Mouse (Mus musculus) MN1 (cell line): ENCODE measurements around the gene Cpe.

Experiments
- DNase-seq: peaks from one replicate; pipeline ENCODE4 v3.0.0-alpha.2; 2016; ENCODE audit warnings: low spot score

Cpe gene

DNA sequence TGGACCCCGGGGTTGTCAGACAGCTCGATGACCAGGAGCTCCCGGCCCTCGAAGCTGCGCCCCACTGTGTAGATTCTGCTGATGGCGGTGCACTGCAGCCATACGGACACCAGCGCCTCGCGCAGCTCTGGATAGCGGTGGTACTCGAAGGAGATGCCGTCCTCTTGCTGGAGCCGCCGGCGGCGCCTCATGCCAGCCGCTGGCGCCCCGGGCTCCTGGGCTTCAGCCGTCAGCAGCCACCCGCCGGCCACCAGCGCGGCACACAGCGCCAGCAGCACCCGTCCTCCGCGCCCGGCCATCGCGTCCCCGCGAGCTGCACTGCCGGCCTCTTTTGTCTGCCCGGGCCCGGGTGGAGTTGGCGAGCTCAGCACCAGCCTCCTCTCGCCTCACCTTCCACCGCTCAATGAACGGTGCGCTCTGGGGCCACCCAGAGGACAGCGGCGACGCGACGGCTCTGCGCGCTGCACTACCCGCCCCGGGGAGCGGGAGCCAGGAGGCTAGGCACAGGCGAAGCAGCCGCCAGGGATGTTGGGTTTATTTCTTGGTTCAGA lies at the start of gene Cpe:
Gene Cpe (minus strand): TSS at position 404 of the 551 bp plus-strand sequence.
- peak; percentile 88 for DNase-seq

DNA sequence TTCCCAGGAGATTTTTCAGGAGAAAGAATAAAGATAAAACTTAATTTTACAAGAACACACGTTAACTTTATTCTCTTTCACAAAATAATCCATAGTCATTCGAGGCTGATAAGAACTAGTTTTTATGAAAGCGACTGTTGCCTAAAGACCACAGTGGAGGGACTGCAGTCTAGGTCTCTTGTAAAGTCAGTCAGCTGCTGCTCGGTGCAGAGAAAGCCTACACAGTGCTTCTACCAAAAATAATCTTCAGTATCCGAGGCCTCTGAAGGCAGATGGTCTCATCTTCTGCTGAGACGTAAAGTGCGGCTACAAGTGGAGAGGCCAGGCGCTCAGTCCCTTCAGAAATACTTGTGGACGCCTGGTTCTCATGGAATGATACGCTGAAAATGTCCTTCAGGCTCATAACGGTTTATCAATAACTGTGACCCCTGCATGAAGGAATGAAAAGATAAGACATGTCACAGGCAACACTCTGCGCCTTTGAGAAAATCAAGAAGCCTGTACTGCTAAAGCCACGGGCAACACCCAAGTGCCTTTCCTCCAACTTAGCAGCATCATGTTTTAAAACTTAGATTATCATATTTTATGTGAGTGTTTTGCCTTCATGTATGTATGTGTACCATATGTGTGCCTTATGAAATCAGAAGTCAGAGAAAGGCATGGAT lies 47.8 kb upstream of the Cpe start:
- DNase-seq, result no peak

DNA sequence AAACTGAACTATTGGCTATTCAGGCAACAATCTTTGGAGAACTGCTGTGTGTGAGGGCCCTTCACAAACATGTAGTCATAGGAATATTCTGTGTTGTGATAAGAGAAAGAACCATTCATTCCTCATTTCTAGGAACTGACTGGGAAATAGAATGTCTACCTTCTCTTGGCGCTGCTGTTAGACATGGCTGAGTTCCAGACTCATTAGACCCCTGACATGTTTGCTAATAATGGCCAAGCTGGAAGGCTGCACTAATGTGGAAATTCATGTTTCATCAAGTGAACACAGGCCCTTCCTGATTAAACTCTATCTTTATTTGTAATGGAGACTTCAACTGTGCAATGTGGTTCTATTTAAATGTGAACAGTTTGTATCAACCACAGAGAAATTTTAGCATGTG lies 46.1 kb upstream of the Cpe start:
- DNase-seq, result no peak

DNA sequence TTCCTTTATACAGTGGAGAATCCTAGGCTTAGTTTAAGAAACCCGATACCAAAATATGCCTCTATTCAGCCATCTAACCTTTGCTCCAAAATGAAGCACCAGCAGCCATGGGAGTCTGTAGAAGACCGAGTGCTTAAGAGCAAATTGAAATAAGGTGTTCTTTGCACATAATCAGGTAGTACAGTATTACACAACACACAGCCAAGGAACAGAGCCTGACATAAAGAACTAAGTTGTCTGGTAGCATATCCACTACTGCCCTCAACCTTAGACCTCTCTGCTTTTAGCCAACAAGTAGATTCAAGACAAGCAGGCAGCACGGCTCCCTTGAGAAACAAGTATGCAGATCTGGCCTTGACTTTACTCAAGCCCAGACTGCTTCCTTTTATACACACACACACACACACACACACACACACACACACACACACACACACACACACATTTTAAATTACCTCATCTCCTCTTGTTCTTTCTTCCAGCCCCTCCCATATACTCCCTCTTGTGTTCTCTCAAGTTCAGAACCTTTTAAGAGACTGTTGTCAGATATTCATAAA lies 44.0 kb upstream of the Cpe start:
- no peak for DNase-seq

DNA sequence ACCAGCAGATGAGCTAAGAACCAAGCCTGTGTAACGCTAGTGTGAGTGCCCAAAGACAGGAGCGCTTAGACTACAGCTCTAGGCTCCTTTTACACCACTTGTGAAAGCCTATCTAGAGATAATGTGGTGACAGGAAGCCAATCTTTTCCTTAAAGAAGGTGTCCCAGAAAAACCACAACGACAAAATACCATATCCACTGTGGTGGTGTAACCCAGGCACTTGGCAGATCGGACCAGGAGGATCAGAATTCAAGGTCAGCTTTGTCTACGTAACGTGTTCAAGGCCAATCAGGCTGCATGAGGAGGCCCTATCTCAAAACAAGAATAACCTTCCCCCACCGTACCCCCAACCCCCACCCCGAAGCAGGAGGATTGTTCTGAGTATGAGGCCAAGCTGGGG lies 42.3 kb upstream of the Cpe start:
- DNase-seq, result no peak

DNA sequence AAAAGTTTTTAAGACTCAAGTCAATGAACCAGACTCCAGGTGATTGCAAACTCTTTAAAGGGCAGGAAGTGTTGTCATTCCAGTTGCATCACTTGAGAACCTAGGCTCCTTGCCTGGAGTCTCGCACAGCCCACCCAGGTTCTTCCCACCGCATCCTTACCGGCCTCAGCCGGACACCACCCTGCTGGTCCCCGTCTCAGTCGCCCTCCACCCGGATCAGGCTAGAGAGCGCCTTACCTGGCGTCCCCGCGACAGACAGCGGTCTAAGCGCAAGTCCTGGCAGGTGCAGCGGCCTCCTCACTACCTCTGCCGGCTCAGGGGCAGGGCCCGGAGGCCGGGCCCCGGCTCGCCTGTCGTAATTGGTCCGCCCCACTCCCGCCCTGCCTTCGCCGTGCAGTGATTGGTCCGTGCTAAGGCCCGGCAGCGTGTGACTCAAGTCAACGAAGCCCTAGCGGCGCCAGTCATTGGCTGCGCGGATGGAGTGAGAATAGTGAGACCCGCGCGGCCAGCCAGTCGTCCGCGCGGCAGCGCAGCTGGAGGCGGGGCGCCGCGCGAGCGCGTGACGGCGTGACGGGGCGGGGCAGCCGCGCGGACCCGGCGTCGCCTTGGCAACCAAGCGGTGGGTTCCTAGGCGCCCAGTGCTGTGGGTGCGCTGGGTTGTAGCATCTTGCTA lies 40.6 kb upstream of the Cpe start, which contains the start of gene Msmo1:
Gene Msmo1 (minus strand): TSS at position 522 of the 673 bp plus-strand sequence.
- DNase-seq, result peak; percentile 100

DNA sequence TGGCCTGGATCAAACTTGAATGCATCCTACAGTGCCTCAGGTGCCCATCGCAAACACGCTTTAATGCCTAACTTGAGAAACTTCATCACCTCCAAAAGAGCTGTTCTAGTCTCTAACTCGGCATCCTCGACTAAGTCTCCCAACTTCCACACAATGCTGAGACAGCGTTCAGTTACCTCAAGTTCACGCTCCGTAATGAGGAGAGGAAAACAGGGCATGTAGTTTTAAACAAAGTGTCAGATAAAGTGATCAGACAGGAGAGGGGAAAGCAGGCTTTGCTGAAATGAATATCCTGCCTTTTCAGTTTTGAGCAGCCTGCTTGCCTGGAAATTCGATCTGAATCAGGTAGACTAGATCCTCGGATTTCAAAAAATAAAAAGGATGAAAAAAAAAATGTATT lies 39.7 kb upstream of the Cpe start:
- DNase-seq, result no peak

DNA sequence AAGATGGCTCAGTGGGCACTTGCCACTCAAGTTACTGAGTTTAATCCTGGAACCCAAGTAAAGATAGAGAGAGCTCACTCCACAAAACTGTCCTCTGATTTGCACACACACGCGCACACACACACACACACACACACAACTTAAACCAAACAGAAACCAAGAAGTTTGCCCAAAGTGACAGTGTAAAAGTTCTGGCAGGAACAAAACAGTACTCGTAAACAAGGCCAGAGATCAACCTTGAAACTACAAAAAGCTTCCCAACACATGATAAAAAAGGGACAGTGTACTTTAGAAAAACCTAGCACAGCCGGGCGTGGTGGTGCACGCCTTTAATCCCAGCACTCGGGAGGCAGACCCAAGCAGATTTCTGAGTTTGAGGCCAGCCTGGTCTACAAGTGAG lies 35.3 kb upstream of the Cpe start:
- DNase-seq, result no peak

DNA sequence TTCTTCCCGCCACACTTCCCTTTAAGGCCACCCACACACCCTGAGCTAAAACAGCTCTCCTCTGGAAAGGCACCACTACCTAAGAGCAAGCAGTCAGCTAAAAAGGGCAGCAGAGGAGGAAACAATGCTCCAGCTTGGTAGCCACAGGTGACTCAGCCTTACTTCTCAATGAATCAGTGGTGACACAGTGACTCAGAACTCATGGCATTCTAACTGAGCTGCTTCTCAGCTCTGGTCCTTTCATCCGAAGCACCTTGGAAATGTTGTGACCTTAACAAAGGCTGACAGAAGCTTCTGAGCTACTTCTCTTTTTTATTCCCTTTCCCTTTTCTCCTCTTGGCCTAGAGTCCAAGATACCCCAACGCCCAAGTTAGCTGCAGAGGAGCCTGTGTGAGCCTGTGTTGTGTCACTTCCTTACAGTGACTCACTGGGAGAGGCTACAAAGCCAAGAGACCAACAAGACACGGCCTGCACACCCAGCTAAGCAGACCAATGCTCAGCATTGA lies 33.4 kb upstream of the Cpe start:
- DNase-seq, result peak; percentile 22

DNA sequence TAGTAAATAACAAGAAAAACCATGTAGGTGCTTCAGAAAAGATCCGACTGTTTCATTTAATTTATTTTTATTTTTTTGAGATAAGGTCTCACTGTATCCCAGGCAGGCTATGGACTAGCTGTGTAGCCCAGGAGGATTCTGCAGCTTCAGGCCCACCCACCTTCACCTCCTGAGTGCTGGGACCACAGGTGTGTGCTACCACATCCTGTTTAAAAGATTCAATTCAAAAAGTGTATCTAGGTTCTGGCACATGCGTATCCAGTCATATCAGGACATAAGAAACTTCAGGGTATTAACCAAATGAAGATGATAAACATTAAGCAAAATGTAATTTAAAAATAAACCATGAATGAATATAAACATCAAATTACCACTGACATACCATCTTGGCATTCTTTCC lies 30.4 kb upstream of the Cpe start:
- no peak for DNase-seq

DNA sequence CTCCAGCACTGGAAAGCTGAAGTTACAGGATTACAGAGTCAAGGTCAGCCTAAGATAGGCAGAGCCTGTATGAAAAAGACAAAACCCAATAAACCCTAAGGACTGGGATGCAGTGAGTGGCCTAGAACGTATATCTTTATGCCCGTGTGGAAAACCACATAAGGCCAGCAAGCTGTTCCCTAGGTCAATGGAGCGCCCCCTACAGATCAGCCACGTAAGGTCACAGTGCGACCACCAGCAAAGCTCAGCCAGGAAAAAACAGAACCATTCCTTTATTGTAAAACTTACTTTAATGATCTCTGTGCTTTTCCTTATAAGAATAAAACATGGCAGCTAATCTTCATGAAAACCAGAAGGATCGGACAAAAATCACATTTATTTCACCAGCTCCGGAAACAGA lies 25.0 kb upstream of the Cpe start:
- no peak for DNase-seq

DNA sequence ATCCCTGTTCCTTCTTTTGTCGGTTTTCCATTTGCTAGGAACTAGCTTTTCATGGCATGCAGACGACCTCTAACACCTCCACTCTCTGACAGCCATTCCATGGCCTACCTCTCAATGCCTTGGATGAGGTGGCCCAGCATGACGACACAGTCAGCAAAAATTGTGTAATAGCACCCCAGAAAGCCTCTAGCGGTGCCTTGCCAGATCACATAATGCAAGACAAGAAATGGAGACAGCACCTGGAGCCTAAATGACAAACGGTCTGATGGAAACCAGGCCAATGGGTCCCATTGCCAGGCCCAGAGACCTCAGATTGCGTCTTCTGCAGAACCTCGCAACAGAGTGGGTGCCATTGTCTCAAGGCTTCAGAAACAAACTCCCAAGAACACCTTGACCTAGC lies 19.6 kb upstream of the Cpe start:
- DNase-seq, result no peak

DNA sequence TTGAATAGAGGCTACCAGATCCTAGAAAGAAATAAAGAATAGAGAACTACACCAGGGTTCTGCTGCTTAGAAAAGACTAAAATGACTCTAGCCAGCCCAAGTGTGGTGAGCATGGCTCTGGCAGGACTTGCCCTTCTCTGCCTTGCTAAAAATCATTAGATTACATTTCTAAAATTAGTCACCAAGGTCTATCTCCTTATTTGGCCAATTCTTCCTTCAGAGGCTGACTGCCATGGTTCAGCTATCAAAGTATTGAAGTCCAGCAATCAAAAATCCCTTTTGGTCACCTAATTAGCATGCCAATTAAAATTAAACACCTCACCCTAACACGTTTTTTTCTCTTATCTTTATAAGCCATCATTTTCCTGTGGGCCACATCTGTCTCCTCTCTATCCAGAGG lies 18.7 kb upstream of the Cpe start:
- DNase-seq, result no peak

DNA sequence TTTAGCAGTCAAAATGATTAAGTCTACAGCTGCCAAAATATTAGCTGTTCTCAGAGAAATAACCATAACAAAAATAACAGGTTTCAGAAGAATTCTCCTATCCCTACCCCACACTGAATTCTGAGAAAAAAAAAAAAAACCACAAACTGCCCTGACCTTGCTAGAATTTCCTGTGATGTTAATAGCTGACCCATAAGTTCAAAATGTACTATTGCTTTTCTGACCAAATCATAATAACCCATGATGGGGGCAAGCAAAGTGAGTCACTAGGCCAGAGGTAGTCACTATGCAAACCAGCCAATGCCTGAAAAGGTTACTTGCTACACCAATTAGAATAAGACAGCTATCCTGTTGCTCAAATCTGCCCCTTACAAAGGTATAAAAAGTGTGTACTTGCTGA lies 14.6 kb upstream of the Cpe start:
- DNase-seq, result no peak

DNA sequence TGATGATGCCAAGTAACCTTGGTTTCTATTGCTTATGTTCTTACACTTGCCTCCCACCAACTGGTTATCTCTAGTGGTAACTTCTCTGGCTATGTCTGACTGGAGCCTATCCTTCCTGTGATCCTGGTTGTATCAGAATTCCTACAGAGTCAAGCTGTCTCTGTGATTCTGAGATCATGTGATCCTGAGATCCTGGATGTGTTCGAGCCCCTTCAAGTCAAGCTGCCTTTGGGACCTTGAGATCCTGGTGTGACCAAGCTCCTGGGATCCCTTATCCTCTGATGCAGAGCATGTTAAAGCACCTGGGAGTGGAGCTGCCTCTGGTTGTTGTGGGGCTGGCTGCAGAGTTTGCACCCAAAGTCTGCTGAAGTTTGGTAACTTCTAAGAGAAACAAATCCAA lies 10.3 kb upstream of the Cpe start:
- no peak for DNase-seq

DNA sequence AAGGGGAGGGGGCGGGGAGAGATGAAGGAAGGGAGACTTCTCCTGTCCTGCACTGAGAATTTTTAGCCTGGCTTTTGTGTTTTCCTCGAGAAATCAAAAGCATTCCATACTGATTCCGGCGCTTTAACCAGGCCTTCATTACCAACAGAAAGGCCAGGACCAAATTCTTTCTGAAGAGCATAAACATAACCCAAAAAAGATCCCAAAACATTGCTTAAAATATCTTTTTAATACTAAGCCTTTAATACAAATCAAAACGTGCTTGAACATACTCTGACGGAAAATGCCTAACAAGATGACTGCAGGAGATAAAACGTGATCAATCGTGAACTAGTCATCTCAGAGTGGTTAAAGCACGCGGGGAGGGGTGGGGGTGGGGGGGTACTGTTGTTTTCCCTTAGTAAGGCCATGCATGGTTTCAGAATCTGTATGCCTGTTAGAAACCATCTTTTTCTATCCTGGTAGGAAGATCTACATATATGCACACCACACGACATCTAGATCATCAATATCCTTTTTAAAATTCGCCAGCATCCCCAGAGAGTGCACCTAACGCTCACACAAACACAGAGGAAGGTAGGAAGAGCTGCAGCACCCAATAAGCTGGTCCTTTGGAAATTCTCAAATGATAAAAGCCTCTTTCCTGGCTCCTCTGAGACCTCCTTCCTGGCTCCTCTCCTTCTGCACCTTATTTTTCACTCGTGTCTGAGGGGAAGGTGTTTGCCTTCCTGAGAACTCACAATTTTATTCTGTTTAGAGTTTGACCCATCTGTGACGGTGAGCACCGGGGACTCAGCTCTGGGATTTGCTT lies 1.1 kb downstream of the Cpe start:
- peak; percentile 24 for DNase-seq

DNA sequence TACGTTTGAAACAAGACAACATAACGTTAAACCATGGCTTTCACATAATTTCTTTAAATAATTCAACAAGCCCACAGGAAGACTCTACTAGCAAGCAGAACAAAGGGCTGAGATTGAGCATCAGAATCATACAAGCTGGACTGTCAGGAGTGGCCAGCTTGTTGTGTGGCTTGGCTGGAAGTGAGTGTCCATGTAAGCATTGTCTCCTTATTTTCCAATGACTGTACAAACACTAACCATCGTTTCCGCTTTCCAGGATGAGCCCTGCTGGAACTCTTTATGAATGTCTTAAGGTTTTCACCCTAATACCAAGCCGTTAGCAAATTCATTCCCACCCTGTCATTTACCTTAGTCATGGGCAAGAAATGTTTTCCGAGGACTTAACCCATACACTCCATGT lies 2.0 kb downstream of the Cpe start:
- no peak for DNase-seq

DNA sequence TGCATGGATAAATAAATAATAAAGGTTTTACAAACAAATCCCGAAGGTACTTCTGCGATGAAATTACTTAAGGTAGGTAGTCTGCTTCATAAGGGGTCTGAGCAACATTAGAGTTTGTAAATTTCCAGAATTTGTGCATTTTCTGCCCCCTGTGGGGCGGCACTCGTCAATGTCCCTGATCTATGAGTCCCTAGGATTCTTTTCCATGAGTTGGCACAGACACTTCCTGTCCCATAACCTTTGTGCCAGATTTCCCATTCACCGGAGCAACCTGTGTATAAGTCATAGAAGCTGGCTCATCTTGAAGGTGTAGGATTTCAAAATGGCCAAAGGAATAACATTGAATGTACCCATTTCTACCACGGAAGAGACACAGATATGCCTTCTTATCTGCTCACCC lies 2.5 kb downstream of the Cpe start:
- no peak for DNase-seq

DNA sequence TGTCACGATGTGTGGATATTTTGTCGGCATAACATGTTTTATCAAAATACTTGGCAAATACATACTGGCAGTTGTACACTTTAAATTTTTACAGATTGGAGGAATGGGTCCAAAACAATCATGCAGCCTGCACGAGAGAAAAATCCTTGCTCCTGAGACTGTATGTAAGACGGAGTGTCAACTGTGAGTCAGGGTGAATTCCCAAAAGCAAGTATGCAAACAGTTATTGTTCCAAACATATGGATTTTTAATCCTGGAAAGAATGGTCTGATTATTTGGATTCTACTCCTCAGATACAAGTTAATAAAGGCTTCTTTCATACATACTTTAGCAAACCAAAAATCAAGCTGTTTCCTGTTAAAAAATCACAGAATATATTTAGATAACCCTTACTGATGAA lies 4.1 kb downstream of the Cpe start:
- no peak for DNase-seq

DNA sequence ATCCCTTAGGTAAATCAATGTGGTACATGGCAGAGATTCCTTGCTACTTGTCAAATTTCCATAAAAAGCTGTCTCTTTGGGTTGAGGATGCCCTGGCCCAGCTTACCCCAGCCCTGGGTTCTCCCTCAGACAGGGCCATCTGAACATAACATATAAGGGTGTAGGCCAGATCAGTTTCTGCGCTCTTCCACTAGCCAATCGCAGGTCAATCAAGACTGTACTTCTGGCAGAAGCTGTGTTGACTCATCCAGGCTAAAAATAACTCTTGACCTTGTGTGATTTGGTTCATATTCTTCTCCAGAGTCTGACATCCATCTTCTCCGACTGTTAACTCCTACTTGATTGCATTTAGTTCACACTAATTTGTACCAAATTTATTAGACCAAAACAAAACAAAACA lies 4.7 kb downstream of the Cpe start:
- peak; percentile 52 for DNase-seq

DNA sequence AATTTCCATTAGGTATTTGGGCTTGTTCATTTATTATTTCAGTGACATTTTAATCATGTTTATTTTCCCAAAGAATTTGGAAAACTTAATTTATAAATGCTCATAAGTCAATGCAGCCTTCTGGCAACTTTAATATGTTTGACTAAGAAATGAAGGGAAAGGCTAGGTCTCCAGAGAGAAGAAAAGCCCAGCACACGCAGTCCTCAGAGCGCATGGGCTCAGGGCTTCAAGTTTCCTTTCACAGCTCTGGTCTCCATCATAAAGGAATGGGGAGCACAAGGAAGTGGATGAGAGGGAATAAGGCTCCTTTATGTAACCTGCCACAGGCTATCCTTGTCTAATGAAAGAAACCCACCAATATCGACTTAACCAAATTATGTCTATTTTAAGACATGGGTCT lies 10.4 kb downstream of the Cpe start:
- no peak for DNase-seq

DNA sequence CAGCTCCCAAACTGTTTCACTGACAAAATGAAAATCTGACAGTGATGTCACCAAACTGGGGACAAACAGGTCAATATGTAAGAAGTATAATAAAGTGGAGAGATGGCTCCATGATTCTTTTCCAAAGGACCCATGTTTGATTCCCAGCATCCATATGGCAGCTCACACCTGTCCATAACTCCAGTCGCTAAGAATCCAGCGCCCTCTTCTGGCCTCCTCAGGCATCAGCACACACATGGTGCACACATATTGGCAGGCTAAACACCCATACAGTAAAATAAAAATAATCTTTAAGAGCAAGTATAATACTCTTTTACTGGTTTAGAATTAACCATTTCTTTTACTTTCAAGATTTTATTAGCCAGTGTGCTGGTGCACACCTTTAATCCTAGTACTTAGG lies 16.5 kb downstream of the Cpe start:
- no peak for DNase-seq
